Mouse (Mus musculus) thymus, postnatal 10 days (tissue): ENCODE data around the gene Dcst2.

Source experiments
- DNase-seq, 2 experiments: peaks; one replicate each; pipeline ENCODE4 v3.0.0; 2021; ENCODE audit warnings: low spot score in 2 of 2

Gene Dcst2

GRCm38 (mm10) chr3:89360237-89360636 lies 1.5 kb upstream of the Dcst2 start:
- no peak for DNase-seq

GRCm38 (mm10) chr3:89364631-89365030 lies 2.9 kb downstream of the Dcst2 start:
- no peak for DNase-seq

GRCm38 (mm10) chr3:89365153-89365485 lies 3.3 kb downstream of the Dcst2 start, which contains the start of gene Dcst1:
Dcst1 (minus strand) TSS chr3:89365253.
- DNase-seq, result no peak

GRCm38 (mm10) chr3:89365486-89366414 lies 4.0 kb downstream of the Dcst2 start:
- DNase-seq, result no peak

- no peak for DNase-seq
These were observed 5.6 kb downstream of the Dcst2 start for GRCm38 (mm10) chr3:89367338-89367737.

GRCm38 (mm10) chr3:89373581-89374231 lies 11.9 kb downstream of the Dcst2 start:
- DNase-seq, result no peak

- DNase-seq, result no peak
These were observed 16.1 kb downstream of the Dcst2 start for GRCm38 (mm10) chr3:89377831-89378230.

- peak; percentile 56 to 78 for DNase-seq
These were observed 16.8 kb downstream of the Dcst2 start for GRCm38 (mm10) chr3:89378394-89379067.

- DNase-seq, result peak in 1 of 2 experiments; percentile 59
These were observed 17.8 kb downstream of the Dcst2 start for GRCm38 (mm10) chr3:89379388-89380131.

- no peak for DNase-seq
These were observed 18.5 kb downstream of the Dcst2 start for GRCm38 (mm10) chr3:89380291-89380690.

- DNase-seq, result no peak
These were observed 18.9 kb downstream of the Dcst2 start for GRCm38 (mm10) chr3:89380711-89381110.

GRCm38 (mm10) chr3:89381233-89381632 lies 19.5 kb downstream of the Dcst2 start:
- no peak for DNase-seq

- no peak for DNase-seq
These were observed 20.5 kb downstream of the Dcst2 start for GRCm38 (mm10) chr3:89382033-89382882.

GRCm38 (mm10) chr3:89382950-89383349 lies 21.2 kb downstream of the Dcst2 start:
- DNase-seq, result no peak

- DNase-seq, result no peak
These were observed 22.0 kb downstream of the Dcst2 start for GRCm38 (mm10) chr3:89383651-89384255.

GRCm38 (mm10) chr3:89384331-89385076 lies 22.7 kb downstream of the Dcst2 start:
- no peak for DNase-seq

- DNase-seq, result peak in 1 of 2 experiments; percentile 56
These were observed 23.7 kb downstream of the Dcst2 start for GRCm38 (mm10) chr3:89385451-89385850.

GRCm38 (mm10) chr3:89386438-89387420 lies 25.0 kb downstream of the Dcst2 start:
- no peak for DNase-seq
